ENCODE assay signal across 8 mouse cellular contexts in the genomic region with DNA sequence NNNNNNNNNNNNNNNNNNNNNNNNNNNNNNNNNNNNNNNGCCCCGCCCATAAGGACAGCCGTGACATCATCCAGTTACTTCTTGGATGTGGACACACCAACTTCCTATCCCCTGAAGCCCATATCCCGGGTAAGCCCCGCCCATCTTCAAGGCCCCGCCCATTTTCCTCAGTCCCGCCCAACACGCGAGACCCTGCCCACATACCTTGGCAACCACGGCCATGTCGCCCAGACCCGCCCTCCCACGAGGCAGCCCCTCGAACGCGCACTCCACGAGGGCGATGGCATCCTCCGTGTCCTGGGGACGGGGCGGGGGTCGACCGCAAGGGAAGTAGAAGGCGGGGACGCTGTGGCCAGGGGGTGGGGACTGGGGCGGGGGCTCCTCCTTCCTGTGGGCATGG. TPM values are rescaled to one million over a fixed set of nuclear protein-coding genes. Genes with fewer than 3 reads are reported as not detected.
DNase-seq lines count a peak whose midpoint lies in the region; ATAC-seq and TF ChIP-seq lines count a peak whose summit lies in the region.

No protein-coding gene starts in this region.

- H3K4me3 ChIP-seq in forebrain, postnatal 0 days (ENCODE audit: low read depth, low read length), result peak overlapping the region; percentile 85
- peak overlapping the region; percentile 73 for H3K4me3 ChIP-seq in liver, embryonic 13.5 days (replicated peaks)
- H3K4me3 ChIP-seq in olfactory bulb, adult 2 months (ENCODE audit: insufficient read depth, low read depth, low read length), result peak overlapping the region; percentile 79

- TF ChIP-seq POLR2A in olfactory bulb, adult 2 months (IDR thresholded peaks at IDR 0.05; ENCODE audit: insufficient read depth, low read depth, low read length), result no peak

- peak; percentile 38 for DNase-seq in ovary, postnatal 10 days (ENCODE audit: low spot score)
- no peak for DNase-seq in ovary, adult 18-20 months (ENCODE audit: low spot score)
- DNase-seq in brain, embryonic 18.5 days (ENCODE audit: low read depth, low spot score), result peak; percentile 36
- no peak for DNase-seq in forebrain, postnatal 0 days
- DNase-seq in kidney, adult 9 months, result peak; percentile 63
- DNase-seq in liver, embryonic 13.5 days, result peak; percentile 58
- no peak for DNase-seq in embryo, embryonic 9.5 days (ENCODE audit: extremely low spot score)

- no peaks in the 10 kb centered on the region for H3K27me3 ChIP-seq in forebrain, postnatal 0 days (ENCODE audit: insufficient read depth, low read length)
- H3K27me3 ChIP-seq in liver, embryonic 13.5 days, result peaks cover 3% of the 10 kb centered on the region; the same call in 1 of the 2 replicates

- no peak for TF ChIP-seq CTCF in forebrain, postnatal 0 days (IDR thresholded peaks at IDR 0.05; ENCODE audit: low read depth)
- no peak for TF ChIP-seq CTCF in olfactory bulb, adult 2 months (IDR thresholded peaks at IDR 0.05; ENCODE audit: insufficient read depth, low read depth, low read length)

- peak overlapping the region; percentile 95 for H3K27ac ChIP-seq in forebrain, postnatal 0 days (ENCODE audit: low read depth, low read length)
- H3K27ac ChIP-seq in liver, embryonic 13.5 days, result peak overlapping the region; percentile 93
- no peak overlapping the region for H3K27ac ChIP-seq in olfactory bulb, adult 2 months (ENCODE audit: insufficient read depth, low read depth, low read length)

- WGBS in forebrain, postnatal 0 days, result 11% methylated on average over 23 of the region's 25 CpGs
- WGBS in liver, embryonic 13.5 days (ENCODE audit: insufficient replicate concordance), result under 1% methylated on average over 21 of the region's 25 CpGs
- 3% methylated on average over 24 of the region's 25 CpGs for WGBS in olfactory bulb, adult 2 months

- peak overlapping the region; percentile 88 for H3K9ac ChIP-seq in forebrain, postnatal 0 days
- H3K9ac ChIP-seq in liver, embryonic 13.5 days, result no peak overlapping the region

- peak overlapping the region; percentile 60 for H3K4me2 ChIP-seq in forebrain, postnatal 0 days (ENCODE audit: low read depth)
- peak overlapping the region; percentile 93 for H3K4me2 ChIP-seq in liver, embryonic 13.5 days

- no peaks in the 10 kb centered on the region for H3K9me3 ChIP-seq in forebrain, postnatal 0 days (ENCODE audit: low read length)
- H3K9me3 ChIP-seq in liver, embryonic 13.5 days (replicated peaks), result no peaks in the 10 kb centered on the region

- no peak for ATAC-seq in forebrain, postnatal 0 days
- ATAC-seq in liver, embryonic 13.5 days (ENCODE audit: low read depth), result no peak

- no peaks in the 10 kb centered on the region for H3K36me3 ChIP-seq in forebrain, postnatal 0 days (ENCODE audit: insufficient read depth)
- H3K36me3 ChIP-seq in liver, embryonic 13.5 days, result no peaks in the 10 kb centered on the region

- H3K4me1 ChIP-seq in forebrain, postnatal 0 days (ENCODE audit: insufficient read depth), result no peaks in the 10 kb centered on the region
- peaks cover 28% of the 10 kb centered on the region for H3K4me1 ChIP-seq in liver, embryonic 13.5 days (replicated peaks)
- peaks cover 6% of the 10 kb centered on the region; the same call in 1 of the 2 replicates for H3K4me1 ChIP-seq in olfactory bulb, adult 2 months (ENCODE audit: control insufficient read depth, insufficient read depth, low read length)

RNA-seq across cellular contexts. Expression of gene Ppp2r3d, which starts 54.3 kb away (rescaled TPM):
- 79.2 and 118 TPM in 2 replicates for total RNA-seq in forebrain, postnatal 0 days (2014; rRNA removed)
- polyA plus RNA-seq in forebrain, postnatal 0 days (2015; fragmentation: Nextera tagmentation; extraction: Ambion mirVana), result 143 and 152 TPM in 2 replicates
- polyA plus RNA-seq in liver, embryonic 13.5 days (2015; fragmentation: Nextera tagmentation; extraction: Ambion mirVana), result 33.3 TPM in 2 replicates
- not detected in 2 replicates for polyA plus RNA-seq in olfactory bulb, adult 2 months (2012; ENCODE audit: insufficient read depth, insufficient read length, low replicate concordance, missing spikeins)

Comparison
In these comparisons a context has a peak if more than half of its experiments do, and no peak if none do; other contexts are left out.
1. DNase-seq: peak in ovary, postnatal 10 days (single experiment), brain, embryonic 18.5 days (single experiment), kidney, adult 9 months (single experiment) and liver, embryonic 13.5 days (single experiment); none in ovary, adult 18-20 months (single experiment), forebrain, postnatal 0 days (single experiment) and embryo, embryonic 9.5 days (single experiment).
2. RNA of gene Ppp2r3d, which starts 54.3 kb away (polyA plus RNA-seq): 143 to 152 TPM in forebrain, postnatal 0 days and 33.3 TPM in liver, embryonic 13.5 days; not detected in olfactory bulb, adult 2 months; every median in the first group is over 10 times any median in the second.
3. Peak in every context shown above with its lines, with median percentiles within 50 percentile points of each other: H3K4me3 ChIP-seq.